Mouse (Mus musculus): ENCODE measurements around the gene Gimap7. TPM values are rescaled to one million over a fixed set of nuclear protein-coding genes. Genes with fewer than 3 reads are reported as not detected.

Gimap7 gene
- polyA plus RNA-seq, 1 experiment from 2014 or later, result 0.43 TPM

GRCm38 (mm10) chr6:48768933-48769332 lies 50.5 kb downstream of the Gimap7 start:
- WGBS, result 75% methylated on average over 3 of the region's 3 CpGs
- H3K4me1 ChIP-seq (ENCODE audit: control insufficient read depth, insufficient read depth, low read length), result no peaks in the 10 kb centered on the region
- ATAC-seq (replicated peaks; ENCODE audit: extremely low read depth, insufficient read depth, low FRiP score), result no peak

GRCm38 (mm10) chr6:48770696-48771095 lies 52.3 kb downstream of the Gimap7 start, which contains the start of gene Gimap3:
Gene Gimap3, minus strand, starts transcription at chr6:48770851.
- 85% methylated on average over 3 of the region's 3 CpGs for WGBS
- Histone ChIP-seq H3K36me3 (ENCODE audit: control insufficient read depth, insufficient read depth) (no peaks in the 10 kb centered on the region), H3K9ac (ENCODE audit: low read length) (no peak within 1 kb of the TSS), H3K4me2 (ENCODE audit: low read depth, low read length) (no peak within 1 kb of the TSS), H3K9me3 (replicated peaks; ENCODE audit: control insufficient read depth, low read length) (no peaks in the 10 kb centered on the region), H3K27ac (ENCODE audit: low read length) (no peak within 1 kb of the TSS), H3K4me3 (ENCODE audit: low read length) (no peak within 1 kb of the TSS), H3K4me1 (ENCODE audit: control insufficient read depth, insufficient read depth, low read length) (no peaks in the 10 kb centered on the region), H3K27me3 (ENCODE audit: control insufficient read depth, insufficient read depth, low read length) (no peaks in the 10 kb centered on the region)
- no peak for ATAC-seq (replicated peaks; ENCODE audit: extremely low read depth, insufficient read depth, low FRiP score)

More at GRCm38 (mm10) chr6:48768933-48769332, 50.5 kb downstream of the Gimap7 start:
- H3K4me3 ChIP-seq (ENCODE audit: low read length), result no peak overlapping the region
- H3K27me3 ChIP-seq (ENCODE audit: control insufficient read depth, insufficient read depth, low read length), result no peaks in the 10 kb centered on the region
- no peak overlapping the region for H3K9ac ChIP-seq (ENCODE audit: low read length)
- H3K4me2 ChIP-seq (ENCODE audit: low read depth, low read length), result no peak overlapping the region
- no peak overlapping the region for H3K27ac ChIP-seq (ENCODE audit: low read length)
- H3K36me3 ChIP-seq (ENCODE audit: control insufficient read depth, insufficient read depth), result no peaks in the 10 kb centered on the region
- peaks cover 3% of the 10 kb centered on the region; the same call in 1 of the 2 replicates for H3K9me3 ChIP-seq (replicated peaks; ENCODE audit: control insufficient read depth, low read length)

GRCm38 (mm10) chr6:48772030-48772429 lies 53.6 kb downstream of the Gimap7 start:
- H3K9me3 ChIP-seq (replicated peaks; ENCODE audit: control insufficient read depth, low read length), result no peaks in the 10 kb centered on the region
- H3K27ac ChIP-seq (ENCODE audit: low read length), result no peak overlapping the region
- no peaks in the 10 kb centered on the region for H3K27me3 ChIP-seq (ENCODE audit: control insufficient read depth, insufficient read depth, low read length)
- 9% methylated on average over 8 of the region's 8 CpGs for WGBS
- peak; percentile 60 for ATAC-seq (replicated peaks; ENCODE audit: extremely low read depth, insufficient read depth, low FRiP score)
- no peak overlapping the region for H3K4me3 ChIP-seq (ENCODE audit: low read length)
- no peak overlapping the region for H3K9ac ChIP-seq (ENCODE audit: low read length)
- H3K36me3 ChIP-seq (ENCODE audit: control insufficient read depth, insufficient read depth), result no peaks in the 10 kb centered on the region
- no peaks in the 10 kb centered on the region for H3K4me1 ChIP-seq (ENCODE audit: control insufficient read depth, insufficient read depth, low read length)
- no peak overlapping the region for H3K4me2 ChIP-seq (ENCODE audit: low read depth, low read length)

Other genes with a start within 250 kb of the Gimap7 start
- 17.4 and 20.0 TPM in 2 replicates for gene Atp6v0e2, start 181.0 kb upstream of the Gimap7 start, polyA plus RNA-seq (2015; fragmentation: Nextera tagmentation; extraction: Ambion mirVana)
- 6.7 and 8.2 TPM in 2 replicates for gene Lrrc61, start 163.8 kb upstream of the Gimap7 start, polyA plus RNA-seq (2015; fragmentation: Nextera tagmentation; extraction: Ambion mirVana)
- gene Rarres2, start 145.8 kb upstream of the Gimap7 start, polyA plus RNA-seq (2015; fragmentation: Nextera tagmentation; extraction: Ambion mirVana), result 44.7 and 55.2 TPM in 2 replicates
- gene Gm45021, start 129.0 kb upstream of the Gimap7 start, polyA plus RNA-seq (2015; fragmentation: Nextera tagmentation; extraction: Ambion mirVana), result not detected in 2 replicates
- 28.6 and 29.8 TPM in 2 replicates for gene Repin1, start 124.7 kb upstream of the Gimap7 start, polyA plus RNA-seq (2015; fragmentation: Nextera tagmentation; extraction: Ambion mirVana)
- not detected in 2 replicates for gene Gm44965, start 124.7 kb upstream of the Gimap7 start, polyA plus RNA-seq (2015; fragmentation: Nextera tagmentation; extraction: Ambion mirVana)
- gene Zfp775, start 116.6 kb upstream of the Gimap7 start, polyA plus RNA-seq (2015; fragmentation: Nextera tagmentation; extraction: Ambion mirVana), result 6.2 and 8.6 TPM in 2 replicates
- gene AI854703, start 91.9 kb upstream of the Gimap7 start, polyA plus RNA-seq (2015; fragmentation: Nextera tagmentation; extraction: Ambion mirVana), result 1.0 and 1.7 TPM in 2 replicates
- gene Gimap8, start 71.4 kb upstream of the Gimap7 start, polyA plus RNA-seq (2015; fragmentation: Nextera tagmentation; extraction: Ambion mirVana), result 1.9 and 2.4 TPM in 2 replicates
- gene Gimap9, start 42.5 kb upstream of the Gimap7 start, polyA plus RNA-seq (2015; fragmentation: Nextera tagmentation; extraction: Ambion mirVana), result 8.6 and 17.5 TPM in 2 replicates
- 35.8 and 37.0 TPM in 2 replicates for gene Gimap4, start 34.1 kb upstream of the Gimap7 start, polyA plus RNA-seq (2015; fragmentation: Nextera tagmentation; extraction: Ambion mirVana)
- 42.5 and 46.8 TPM in 2 replicates for gene Gimap6, start 10.4 kb upstream of the Gimap7 start, polyA plus RNA-seq (2015; fragmentation: Nextera tagmentation; extraction: Ambion mirVana)
- gene Gm28053, start within 50 bp of the Gimap7 start, polyA plus RNA-seq (2015; fragmentation: Nextera tagmentation; extraction: Ambion mirVana), result 2.3 and 5.2 TPM in 2 replicates
- 30.4 and 35.0 TPM in 2 replicates for gene Gimap1, start 20.4 kb downstream of the Gimap7 start, polyA plus RNA-seq (2015; fragmentation: Nextera tagmentation; extraction: Ambion mirVana)
- 8.3 and 9.8 TPM in 2 replicates for gene Gimap5, start 27.6 kb downstream of the Gimap7 start, polyA plus RNA-seq (2015; fragmentation: Nextera tagmentation; extraction: Ambion mirVana)
- gene Gimap3, start 52.2 kb downstream of the Gimap7 start, polyA plus RNA-seq (2015; fragmentation: Nextera tagmentation; extraction: Ambion mirVana), result 0.14 and 0.25 TPM in 2 replicates
- 78.4 and 88.4 TPM in 2 replicates for gene Tmem176a, start 122.3 kb downstream of the Gimap7 start, polyA plus RNA-seq (2015; fragmentation: Nextera tagmentation; extraction: Ambion mirVana)
- gene Tmem176b, start 122.9 kb downstream of the Gimap7 start, polyA plus RNA-seq (2015; fragmentation: Nextera tagmentation; extraction: Ambion mirVana), result 217 and 227 TPM in 2 replicates
- gene Aoc1, start 154.3 kb downstream of the Gimap7 start, polyA plus RNA-seq (2015; fragmentation: Nextera tagmentation; extraction: Ambion mirVana), result 0.84 TPM in 1 of 2 replicates, not detected in the other
- gene 1600015I10Rik, start 211.3 kb downstream of the Gimap7 start, polyA plus RNA-seq (2015; fragmentation: Nextera tagmentation; extraction: Ambion mirVana), result not detected in 2 replicates